Mouse (Mus musculus): ENCODE data around the gene Cd2.

- TF ChIP-seq CTCF (IDR thresholded peaks at IDR 0.05) = peak; percentile 63
- no peak for TF ChIP-seq EP300 (IDR thresholded peaks at IDR 0.05; ENCODE audit: insufficient read depth, low read depth, low read length)
- no peak for TF ChIP-seq POLR2A (IDR thresholded peaks at IDR 0.05; ENCODE audit: insufficient read depth, low read depth, low read length)
These were observed 30.4 kb upstream of the Cd2 start for GRCm38 (mm10) chr3:101318115-101318514.

All from heart, adult 2 months (tissue).